Mouse (Mus musculus): Measurements from ENCODE around the gene Mindy3.

DNA sequence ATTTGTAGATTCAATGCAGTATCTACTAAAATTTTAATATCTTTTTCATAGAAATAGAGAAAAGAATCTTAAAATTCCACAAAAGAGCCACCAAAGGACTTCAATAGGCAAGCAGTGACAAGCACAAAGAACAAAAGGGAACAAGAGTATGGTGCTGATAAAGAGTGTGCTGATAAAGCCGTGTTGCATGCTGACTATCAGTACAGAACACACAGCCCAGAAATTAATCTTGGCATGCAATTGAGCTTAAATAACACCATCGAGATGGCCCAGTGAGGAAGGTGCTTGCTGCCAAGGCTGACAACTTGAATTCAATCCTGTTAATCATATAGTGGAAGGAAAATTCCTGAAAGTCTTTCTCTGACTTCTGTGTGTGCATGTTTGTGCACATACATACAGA lies 50.8 kb downstream of the Mindy3 start:
- TF ChIP-seq CTCF (IDR thresholded peaks at IDR 0.05; ENCODE audit: extremely low read depth, insufficient read depth, insufficient read length, insufficient replicate concordance) (no peak), POLR2A (IDR thresholded peaks at IDR 0.05; ENCODE audit: low read depth, low read length) (no peak)

Measured in spleen, adult 2 months (tissue).